Comparison of ENCODE assay signal across 11 mouse cellular contexts in genomic region chr2:163089475-163090123, GRCm38 (mm10). TPM values are rescaled to one million over a fixed set of nuclear protein-coding genes. Genes with fewer than 3 reads are reported as not detected.
DNase-seq lines count a peak whose midpoint lies in the region; ATAC-seq and TF ChIP-seq lines count a peak whose summit lies in the region.
"Had no signal": no experiment of that assay in that cellular context is flagged by ENCODE, and none has a peak within 500 bp of the region (broad histone marks: within the 10 kb centered on the region; RNA-seq: fewer than 3 reads in every experiment).

No protein-coding gene starts in this region.

- 72% methylated on average over 5 of the region's 5 CpGs for WGBS in stomach, postnatal 0 days

- H3K9me3 ChIP-seq in stomach, postnatal 0 days (ENCODE audit: control insufficient read depth, low read length): no peaks in the 10 kb centered on the region

- TF ChIP-seq CTCF in testis, adult 2 months (IDR thresholded peaks at IDR 0.05; ENCODE audit: control insufficient read depth, insufficient read depth, insufficient replicate concordance, low read depth, low read length): no peak; the same call in 1 of the 2 replicates
- peak; percentile 70 for TF ChIP-seq CTCF in stomach, postnatal 0 days (IDR thresholded peaks at IDR 0.05; ENCODE audit: low read depth)

- no peaks in the 10 kb centered on the region for H3K36me3 ChIP-seq in testis, adult 2 months (ENCODE audit: control insufficient read depth, insufficient read depth, low read length)
- H3K36me3 ChIP-seq in stomach, postnatal 0 days (ENCODE audit: control insufficient read depth, insufficient read depth, low read length): no peaks in the 10 kb centered on the region

- no peaks in the 10 kb centered on the region for H3K27me3 ChIP-seq in testis, adult 2 months (ENCODE audit: control insufficient read depth, insufficient read depth, low read length)
- H3K27me3 ChIP-seq in stomach, postnatal 0 days (ENCODE audit: control insufficient read depth, insufficient read depth, low read length): no peaks in the 10 kb centered on the region

- no peak for TF ChIP-seq EP300 in stomach, postnatal 0 days (optimal IDR thresholded peaks at IDR 0.05)

- TF ChIP-seq POLR2A in testis, adult 2 months (IDR thresholded peaks at IDR 0.05; ENCODE audit: control insufficient read depth, low read depth, low read length): no peak

- H3K27ac ChIP-seq in testis, adult 2 months (ENCODE audit: control insufficient read depth, insufficient read depth, low read depth, low read length): no peak overlapping the region
- H3K27ac ChIP-seq in stomach, postnatal 0 days (replicated peaks): no peak overlapping the region

- no peak for ATAC-seq in stomach, postnatal 0 days (ENCODE audit: low FRiP score, low TSS enrichment)
- no peak for ATAC-seq in erythroid progenitor cell, adult 5-6 weeks (replicated peaks; ENCODE audit: low FRiP score, poor library complexity, severe bottlenecking)

- peak; percentile 51 for DNase-seq in embryo, embryonic 10.5 days (ENCODE audit: low spot score)
- DNase-seq in embryo, embryonic 9.5 days (ENCODE audit: extremely low spot score): no peak
- no peak for DNase-seq in testis, postnatal 10 days (ENCODE audit: low spot score)
- DNase-seq in c-Kit-positive CD71-positive TER-119-negative erythroid progenitor cells, embryonic 14.5 days (ENCODE audit: low read depth): peak; percentile 13
- no peak for DNase-seq in stomach, postnatal 0 days (ENCODE audit: low spot score)
- no peak for DNase-seq in ovary, postnatal 10 days (ENCODE audit: low spot score)

- H3K4me3 ChIP-seq in testis, adult 2 months (ENCODE audit: control insufficient read depth, low read depth, low read length): peak overlapping the region; percentile 54
- H3K4me3 ChIP-seq in stomach, postnatal 0 days (ENCODE audit: low read depth, low read length): no peak overlapping the region
- H3K4me3 ChIP-seq: erythroblast, embryonic 14.5 days had no signal

- no peak overlapping the region for H3K9ac ChIP-seq in stomach, postnatal 0 days (ENCODE audit: low read length)

- no peak overlapping the region for H3K4me2 ChIP-seq in stomach, postnatal 0 days (replicated peaks; ENCODE audit: low read depth)

- peaks cover 5% of the 10 kb centered on the region; the same call in 1 of the 2 replicates for H3K4me1 ChIP-seq in testis, adult 2 months (ENCODE audit: control insufficient read depth, insufficient read depth, low read length)
- no peaks in the 10 kb centered on the region for H3K4me1 ChIP-seq in stomach, postnatal 0 days (replicated peaks; ENCODE audit: control insufficient read depth, insufficient read depth)

RNA-seq across cellular contexts. Expression of gene Gtsf1l, which starts 1.9 kb away (rescaled TPM):
- 676 and 742 TPM in 2 replicates for polyA plus RNA-seq in testis, adult 2 months (2012; rRNA removed)
- polyA plus RNA-seq in stomach, postnatal 0 days (2015; fragmentation: Nextera tagmentation; extraction: Ambion mirVana): 0.16 TPM in 1 of 2 replicates, not detected in the other
- total RNA-seq in erythroid progenitor cell, adult 5-6 weeks (2015; ENCODE audit: low replicate concordance): not detected in 2 replicates
- not detected in 2 replicates for total RNA-seq in erythroid progenitor cell, adult 5-6 weeks (2017; ENCODE audit: low replicate concordance)
- total RNA-seq: left cerebral cortex, postnatal 25 days had no signal
- polyA plus RNA-seq: erythroblast, embryonic 14.5 days; heart, embryonic 14.5 days had no signal

RNA-seq across cellular contexts. Expression of gene Mybl2, which starts 35.1 kb away (rescaled TPM):
- polyA plus RNA-seq in testis, adult 2 months (2012; rRNA removed): 14.2 and 18.5 TPM in 2 replicates
- polyA plus RNA-seq in stomach, postnatal 0 days (2015; fragmentation: Nextera tagmentation; extraction: Ambion mirVana): 5.3 and 5.4 TPM in 2 replicates
- 79.3 and 110 TPM in 2 replicates for total RNA-seq in erythroid progenitor cell, adult 5-6 weeks (2015; ENCODE audit: low replicate concordance)
- 121 and 132 TPM in 2 replicates for total RNA-seq in erythroid progenitor cell, adult 5-6 weeks (2017; ENCODE audit: low replicate concordance)

Comparison
In these comparisons a context has a peak if more than half of its experiments do, and no peak if none do; other contexts are left out.
1. DNase-seq: peak in embryo, embryonic 10.5 days (single experiment) and c-Kit-positive CD71-positive TER-119-negative erythroid progenitor cells, embryonic 14.5 days (single experiment); none in embryo, embryonic 9.5 days (single experiment), testis, postnatal 10 days (single experiment), stomach, postnatal 0 days (single experiment) and ovary, postnatal 10 days (single experiment).
2. RNA of gene Gtsf1l, which starts 1.9 kb away (polyA plus RNA-seq): 676 to 742 TPM in testis, adult 2 months; 0.16 TPM in stomach, postnatal 0 days; every median in the first group is over 100 times any median in the second.